Mouse (Mus musculus): ENCODE results near the gene Naaa.

- no peak for TF ChIP-seq CTCF (conservative IDR thresholded peaks at IDR 0.05; ENCODE audit: low read length)
- TF ChIP-seq POU5F1 (IDR thresholded peaks at IDR 0.05; ENCODE audit: borderline replicate concordance, low read length), result no peak
- no peak for TF ChIP-seq NANOG (IDR thresholded peaks at IDR 0.05; ENCODE audit: borderline replicate concordance, low read length)
Measured at GRCm38 (mm10) chr5:92277437-92278394, at the start of gene Naaa.

Measured in E14TG2a.4 (cell line).